Mouse (Mus musculus) stomach, postnatal 0 days (tissue): ENCODE results near the gene Magi1.

Source experiments
- CTCF ChIP-seq: IDR thresholded peaks from 2 replicates; pipeline ENCODE4 v1.5.1; 2016; ENCODE audit warnings: antibody characterized with exemption, low read depth, mild to moderate bottlenecking, moderate library complexity
- EP300 ChIP-seq: optimal IDR thresholded peaks from 2 replicates; pipeline ENCODE3; 2016; ENCODE audit warnings: antibody characterized with exemption

GRCm38 (mm10) chr6:94316886-94317285 lies 33.2 kb upstream of the Magi1 start:
- TF ChIP-seq CTCF (no peak), EP300 (no peak)
